Comparison of ENCODE assay signal across 1 mouse cellular context in the genomic region with DNA sequence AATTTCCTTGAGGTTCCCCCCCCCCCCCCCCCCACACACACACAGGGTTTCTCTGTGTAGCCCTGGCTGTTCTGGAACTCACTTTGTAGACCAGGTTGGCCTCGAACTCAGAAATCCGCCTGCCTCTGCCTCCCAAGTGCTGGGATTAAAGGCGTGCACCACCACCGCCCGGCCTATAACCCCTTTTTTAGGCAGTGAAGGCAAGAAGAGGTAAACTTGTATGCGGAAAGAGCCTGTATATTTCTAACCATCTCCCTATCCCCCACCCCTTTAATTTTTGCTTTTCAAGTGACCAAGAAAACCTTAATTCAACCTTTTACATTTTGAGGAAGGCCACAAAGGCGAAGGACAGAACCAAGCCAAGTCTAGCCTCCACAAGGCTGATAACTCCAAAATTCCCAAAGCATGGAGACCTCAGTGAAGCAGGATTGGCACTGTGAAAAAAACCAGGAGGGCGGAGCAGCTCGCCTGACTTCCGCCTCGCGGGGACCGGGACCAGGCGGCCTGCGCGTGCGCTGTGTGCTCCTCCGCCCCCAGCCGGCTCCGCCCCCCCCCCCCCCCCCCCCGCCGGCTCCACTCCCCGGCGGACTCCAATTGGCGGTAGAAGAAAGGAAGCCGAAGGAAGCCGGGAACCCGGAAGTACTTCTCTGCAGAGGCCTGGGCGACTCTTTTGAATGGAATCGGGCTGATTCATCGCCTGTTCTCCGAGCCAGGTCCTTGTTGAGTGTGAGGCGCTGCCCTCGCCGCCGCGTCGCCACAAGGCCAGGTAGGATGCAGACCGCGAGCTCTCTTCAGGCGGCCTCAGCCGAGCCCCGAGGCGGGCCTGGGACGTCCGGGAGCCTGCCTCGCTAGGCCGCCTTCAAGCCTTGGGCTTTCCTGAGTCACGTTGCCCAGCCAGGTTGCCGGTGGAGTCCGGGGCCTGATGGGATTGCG.
TF ChIP-seq lines count a peak whose summit lies in the region.

A gene (plus strand): TSS at position 587 of the 933 bp plus-strand sequence.

TF ChIP-seq in CH12.LX, 34 proteins besides CTCF, POLR2A, EP300 and RAD21 (continued from another document):
- TF ChIP-seq TBP (conservative IDR thresholded peaks at IDR 0.05; ENCODE audit: low read depth, low read length): 0 out of 2 replicates have a peak, but pooled peaks have one; percentile 3
- TF ChIP-seq ZNF384 (IDR thresholded peaks at IDR 0.05; ENCODE audit: low read depth, low read length): peak; percentile 91
- peak; percentile 27; the same call in 1 of the 2 replicates for TF ChIP-seq MAFK (IDR thresholded peaks at IDR 0.05; ENCODE audit: insufficient replicate concordance, low read length)
- TF ChIP-seq SMC3 (IDR thresholded peaks at IDR 0.05; ENCODE audit: low read depth, low read length): no peak
- TF ChIP-seq KAT2A (IDR thresholded peaks at IDR 0.05; ENCODE audit: insufficient replicate concordance, low read length): peak; percentile 74; the same call in 1 of the 2 replicates
- peak; percentile 61 for TF ChIP-seq TCF12 (IDR thresholded peaks at IDR 0.05; ENCODE audit: low read depth, low read length)
- TF ChIP-seq JUND (conservative IDR thresholded peaks at IDR 0.05; ENCODE audit: low read depth, low read length): no peak
- TF ChIP-seq MXI1 (IDR thresholded peaks at IDR 0.05; ENCODE audit: low read depth, low read length): peak; percentile 30
- peak; percentile 97 for TF ChIP-seq UBTF (IDR thresholded peaks at IDR 0.05; ENCODE audit: low read depth, low read length)
- peak; percentile 50 for TF ChIP-seq BHLHE40 (IDR thresholded peaks at IDR 0.05; ENCODE audit: low read depth, low read length)
- peak; percentile 45; the same call in 1 of the 2 replicates for TF ChIP-seq SIN3A (IDR thresholded peaks at IDR 0.05; ENCODE audit: low read length)
- TF ChIP-seq ELF1 (IDR thresholded peaks at IDR 0.05; ENCODE audit: low read depth, low read length): peak; percentile 94
- no peak for TF ChIP-seq MYC (IDR thresholded peaks at IDR 0.05; ENCODE audit: low read depth, low read length)
- TF ChIP-seq NELFE (IDR thresholded peaks at IDR 0.05; ENCODE audit: low read depth, low read length): peak; percentile 81
- peak; percentile 76 for TF ChIP-seq HCFC1 (IDR thresholded peaks at IDR 0.05; ENCODE audit: low read depth, low read length)
- 0 out of 2 replicates have a peak, but pooled peaks have one; percentile 7 for TF ChIP-seq IRF4 (IDR thresholded peaks at IDR 0.05; ENCODE audit: low read depth, low read length)
TF ChIP-seq in CH12.LX: peak in this region for 14.
